Mouse (Mus musculus): ENCODE results near the gene Gpr179. TPM values are rescaled to one million over a fixed set of nuclear protein-coding genes. Genes with fewer than 3 reads are reported as not detected.

Gpr179 gene
- polyA plus RNA-seq, 1 experiment from 2014 or later = not detected

- no peak overlapping the region for H3K27ac ChIP-seq
- no peak overlapping the region for H3K4me3 ChIP-seq (replicated peaks)
- H3K4me2 ChIP-seq = no peak overlapping the region
- peaks cover 5% of the 10 kb centered on the region for H3K27me3 ChIP-seq
- ATAC-seq (ENCODE audit: low read depth) (no peak), DNase-seq (no peak)
- H3K9me3 ChIP-seq (replicated peaks) = no peaks in the 10 kb centered on the region
- H3K9ac ChIP-seq = no peak overlapping the region
- no peaks in the 10 kb centered on the region for H3K36me3 ChIP-seq
- peaks cover 6% of the 10 kb centered on the region for H3K4me1 ChIP-seq (replicated peaks)
- WGBS (ENCODE audit: insufficient replicate concordance) = 64% methylated on average over 5 of the region's 5 CpGs
These were observed 47.2 kb downstream of the Gpr179 start for GRCm38 (mm10) chr11:97304631-97305030.

GRCm38 (mm10) chr11:97302231-97302781, 49.6 kb downstream of the Gpr179 start:
- Histone ChIP-seq H3K9ac (no peak overlapping the region), H3K27me3 (no peaks in the 10 kb centered on the region), H3K9me3 (replicated peaks) (no peaks in the 10 kb centered on the region), H3K4me2 (no peak overlapping the region), H3K36me3 (no peaks in the 10 kb centered on the region), H3K4me1 (replicated peaks) (no peaks in the 10 kb centered on the region), H3K4me3 (replicated peaks) (no peak overlapping the region), H3K27ac (no peak overlapping the region)
- DNase-seq = no peak
- 52% methylated on average over 7 of the region's 7 CpGs for WGBS (ENCODE audit: insufficient replicate concordance)
- ATAC-seq (ENCODE audit: low read depth) = no peak

GRCm38 (mm10) chr11:97301406-97301805, 50.5 kb downstream of the Gpr179 start:
- Histone ChIP-seq H3K9ac (no peak overlapping the region), H3K27me3 (no peaks in the 10 kb centered on the region), H3K36me3 (no peaks in the 10 kb centered on the region), H3K4me3 (replicated peaks) (no peak overlapping the region), H3K4me1 (replicated peaks) (no peaks in the 10 kb centered on the region), H3K27ac (no peak overlapping the region), H3K9me3 (replicated peaks) (no peaks in the 10 kb centered on the region), H3K4me2 (no peak overlapping the region)
- DNase-seq (no peak), ATAC-seq (ENCODE audit: low read depth) (no peak)
- WGBS (ENCODE audit: insufficient replicate concordance) = 70% methylated on average over 16 of the region's 16 CpGs

DNA sequence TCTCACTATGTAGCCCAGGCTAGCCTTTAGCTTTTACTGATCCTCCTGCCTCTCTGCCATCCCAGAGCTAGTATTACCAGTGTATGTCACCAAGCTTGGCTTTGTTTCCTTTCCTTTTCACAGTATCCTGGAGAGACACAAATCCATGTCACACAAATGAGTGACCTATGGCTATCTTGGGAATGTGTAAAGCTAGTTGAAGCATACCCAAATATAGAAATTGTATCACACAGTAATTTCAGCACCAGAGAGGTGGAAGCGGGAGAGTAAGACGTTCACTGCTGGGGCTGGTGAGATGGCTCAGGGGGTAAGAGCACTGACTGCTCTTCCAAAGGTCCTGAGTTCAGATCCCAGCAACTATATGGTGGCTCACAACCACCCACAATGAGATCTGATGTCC, 51.9 kb downstream of the Gpr179 start:
- Histone ChIP-seq H3K36me3 (no peaks in the 10 kb centered on the region), H3K4me1 (replicated peaks) (peaks cover 6% of the 10 kb centered on the region), H3K4me3 (replicated peaks) (no peak overlapping the region), H3K27ac (no peak overlapping the region), H3K9ac (no peak overlapping the region), H3K4me2 (no peak overlapping the region), H3K27me3 (no peaks in the 10 kb centered on the region), H3K9me3 (replicated peaks) (no peaks in the 10 kb centered on the region)
- ATAC-seq (ENCODE audit: low read depth) = no peak
- DNase-seq = no peak
- 75% methylated on average over 2 of the region's 2 CpGs for WGBS (ENCODE audit: insufficient replicate concordance)

GRCm38 (mm10) chr11:97296542-97296941, 55.3 kb downstream of the Gpr179 start:
- H3K27ac ChIP-seq = no peak overlapping the region
- no peak overlapping the region for H3K9ac ChIP-seq
- H3K4me3 ChIP-seq (replicated peaks) = no peak overlapping the region
- DNase-seq (no peak), ATAC-seq (ENCODE audit: low read depth) (no peak)
- H3K9me3 ChIP-seq (replicated peaks) = no peaks in the 10 kb centered on the region
- no peak overlapping the region for H3K4me2 ChIP-seq
- 79% methylated on average over 3 of the region's 4 CpGs for WGBS (ENCODE audit: insufficient replicate concordance)
- no peaks in the 10 kb centered on the region for H3K27me3 ChIP-seq
- no peaks in the 10 kb centered on the region for H3K36me3 ChIP-seq
- H3K4me1 ChIP-seq (replicated peaks) = peaks cover 8% of the 10 kb centered on the region

DNA sequence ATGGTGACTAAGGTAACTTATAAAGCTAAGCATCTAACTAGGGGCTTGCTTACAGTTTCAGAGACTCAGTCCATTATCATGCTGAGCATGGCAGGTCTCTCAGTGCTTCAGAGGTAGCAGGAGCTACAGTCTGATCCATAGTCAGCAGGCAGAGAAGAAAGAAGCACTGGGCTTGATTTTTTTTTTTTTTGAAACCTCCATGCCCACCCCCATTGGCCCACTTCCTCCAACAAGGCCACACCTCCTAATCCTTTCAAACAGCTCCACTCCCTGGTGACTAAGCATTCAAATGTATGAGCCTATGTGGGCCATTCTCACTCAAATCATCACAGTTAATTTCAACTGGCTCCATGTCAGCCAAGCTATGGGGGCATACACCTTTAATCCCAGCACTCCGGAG, 59.1 kb downstream of the Gpr179 start:
- Histone ChIP-seq H3K4me1 (replicated peaks) (peaks cover 8% of the 10 kb centered on the region), H3K4me2 (no peak overlapping the region), H3K9me3 (replicated peaks) (no peaks in the 10 kb centered on the region), H3K27me3 (no peaks in the 10 kb centered on the region), H3K36me3 (no peaks in the 10 kb centered on the region), H3K4me3 (replicated peaks) (no peak overlapping the region), H3K27ac (no peak overlapping the region), H3K9ac (no peak overlapping the region)
- ATAC-seq (ENCODE audit: low read depth) (no peak), DNase-seq (no peak)
- 82% methylated on average over 1 of the region's 1 CpGs for whole genome bisulfite sequencing (ENCODE audit: insufficient replicate concordance)

DNA sequence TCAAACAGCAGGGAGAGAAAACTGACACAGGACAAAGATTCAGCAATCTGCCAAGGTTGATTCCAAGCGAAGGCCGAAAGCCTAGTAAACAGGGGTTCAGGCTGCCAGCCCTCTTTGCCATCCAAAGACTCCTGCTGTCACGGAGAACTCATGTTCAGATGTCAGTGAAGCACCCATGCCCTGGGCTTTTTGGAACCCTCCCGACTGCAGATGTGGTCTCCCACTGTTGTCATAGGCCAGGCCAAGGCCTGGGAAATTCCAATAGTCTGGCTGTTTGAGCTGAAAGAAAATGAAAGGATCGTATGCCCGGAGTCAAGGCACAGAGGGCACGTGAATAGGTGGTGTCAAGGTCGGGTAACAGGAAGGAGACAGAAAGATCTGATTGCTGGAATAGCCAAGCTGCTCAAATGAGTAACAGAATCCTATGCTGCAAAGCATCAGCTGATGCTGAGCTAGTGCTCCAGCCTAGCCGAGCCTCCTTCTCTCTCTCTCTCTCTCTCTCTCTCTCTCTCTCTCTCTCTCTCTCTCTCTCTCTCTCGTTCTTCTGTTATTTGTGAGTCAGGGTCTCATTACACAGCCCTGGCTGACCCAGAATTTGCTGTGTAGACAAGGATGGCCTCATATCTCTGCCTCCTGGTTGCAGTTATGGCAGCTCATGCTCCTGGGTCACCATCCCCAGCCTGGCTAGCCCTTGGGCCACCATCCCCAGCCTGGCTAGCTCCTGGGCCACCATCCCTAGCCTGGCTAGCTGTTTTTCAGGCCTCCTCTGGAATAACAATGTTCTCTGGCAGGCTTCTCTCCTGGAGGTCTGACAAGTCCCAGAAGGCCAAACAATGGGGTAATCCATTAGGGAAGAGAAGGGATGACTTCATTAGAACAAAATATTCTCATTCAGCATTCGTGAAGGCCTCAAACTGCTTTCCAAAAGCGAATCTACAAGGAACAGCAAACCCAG, 62.3 kb downstream of the Gpr179 start:
- no peaks in the 10 kb centered on the region; the same call in 1 of the 2 replicates for H3K27me3 ChIP-seq
- H3K9ac ChIP-seq = no peak overlapping the region
- H3K4me3 ChIP-seq (replicated peaks) = no peak overlapping the region
- H3K4me1 ChIP-seq (replicated peaks) = no peaks in the 10 kb centered on the region
- DNase-seq (no peak), ATAC-seq (ENCODE audit: low read depth) (no peak)
- no peak overlapping the region for H3K27ac ChIP-seq
- WGBS (ENCODE audit: insufficient replicate concordance) = 51% methylated on average over 12 of the region's 12 CpGs
- H3K36me3 ChIP-seq = no peaks in the 10 kb centered on the region
- no peak overlapping the region for H3K4me2 ChIP-seq
- no peaks in the 10 kb centered on the region for H3K9me3 ChIP-seq (replicated peaks)

- Histone ChIP-seq H3K4me3 (replicated peaks) (no peak overlapping the region), H3K9me3 (replicated peaks) (no peaks in the 10 kb centered on the region), H3K4me1 (replicated peaks) (no peaks in the 10 kb centered on the region), H3K4me2 (no peak overlapping the region), H3K27ac (no peak overlapping the region), H3K9ac (no peak overlapping the region), H3K27me3 (no peaks in the 10 kb centered on the region; the same call in 1 of the 2 replicates), H3K36me3 (no peaks in the 10 kb centered on the region)
- DNase-seq (no peak), ATAC-seq (ENCODE audit: low read depth) (no peak)
These were observed 64.2 kb downstream of the Gpr179 start for GRCm38 (mm10) chr11:97287643-97288042.

DNA sequence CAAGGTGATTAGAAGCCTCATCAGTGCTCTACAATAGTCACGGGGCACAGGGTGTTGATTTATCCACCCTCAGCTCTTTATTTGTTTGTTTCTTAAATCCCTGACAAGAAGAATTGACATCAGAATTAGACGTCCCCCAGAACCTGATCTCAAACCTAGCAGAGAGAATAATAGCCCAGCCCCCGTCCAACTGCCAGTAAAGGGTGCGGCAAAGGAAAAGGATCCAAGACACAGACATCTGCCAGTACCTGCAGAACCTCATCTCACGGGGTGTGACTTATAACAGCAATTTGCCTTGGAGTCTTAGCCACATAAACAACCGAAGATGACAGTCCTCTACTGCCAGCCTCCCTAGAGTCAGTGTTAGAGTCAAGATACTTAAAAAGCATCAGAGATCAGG, 64.9 kb downstream of the Gpr179 start:
- Histone ChIP-seq H3K27ac (no peak overlapping the region), H3K36me3 (no peaks in the 10 kb centered on the region), H3K9me3 (replicated peaks) (no peaks in the 10 kb centered on the region), H3K4me2 (no peak overlapping the region), H3K9ac (no peak overlapping the region), H3K27me3 (no peaks in the 10 kb centered on the region; the same call in 1 of the 2 replicates), H3K4me1 (replicated peaks) (no peaks in the 10 kb centered on the region), H3K4me3 (replicated peaks) (no peak overlapping the region)
- WGBS (ENCODE audit: insufficient replicate concordance) = 50% methylated on average over 6 of the region's 6 CpGs
- ATAC-seq (ENCODE audit: low read depth) (no peak), DNase-seq (no peak)

DNA sequence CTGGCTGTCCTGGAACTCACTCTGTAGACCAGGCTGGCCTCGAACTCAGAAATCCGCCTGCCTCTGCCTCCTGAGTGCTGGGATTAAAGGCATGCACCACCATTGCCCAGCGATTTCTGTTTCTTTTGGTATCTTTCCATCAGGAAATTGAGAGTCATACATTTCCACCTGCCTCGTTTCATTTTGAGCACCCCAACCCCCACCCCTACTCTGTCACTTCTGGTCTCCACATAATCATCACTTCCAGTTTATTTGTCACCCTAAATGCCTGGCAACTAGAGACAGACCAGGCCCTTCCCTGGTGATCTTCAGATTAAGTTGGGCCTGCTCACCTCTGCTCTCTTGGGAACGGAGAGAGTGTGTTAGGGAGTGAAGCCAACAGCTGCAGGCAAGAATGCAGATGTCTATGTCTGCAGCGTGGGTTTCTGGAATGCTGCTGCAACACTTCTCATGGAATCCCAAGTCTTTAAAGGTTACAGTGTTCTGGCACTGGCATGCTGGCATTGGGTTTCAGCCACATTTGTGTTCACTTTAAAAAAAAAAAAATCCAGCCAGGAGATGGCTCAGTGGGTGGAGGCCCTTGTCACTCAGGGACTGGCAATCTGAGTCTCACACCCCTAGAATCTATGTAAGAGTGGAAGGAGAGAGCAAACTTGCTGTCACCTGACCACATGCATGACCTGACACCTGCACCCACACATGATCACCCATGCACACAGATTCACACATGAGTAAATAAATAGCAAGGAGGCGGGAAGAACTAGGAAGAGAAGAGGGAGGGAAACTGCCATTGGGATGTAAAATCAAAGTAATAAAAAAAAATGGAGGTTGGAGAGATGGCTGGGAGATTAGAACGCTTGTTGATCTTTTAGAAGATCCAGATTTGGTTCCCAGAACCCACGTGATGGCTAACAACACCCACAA, 65.8 kb downstream of the Gpr179 start:
- no peak overlapping the region for H3K4me2 ChIP-seq
- H3K27me3 ChIP-seq = no peaks in the 10 kb centered on the region; the same call in 1 of the 2 replicates
- H3K36me3 ChIP-seq = no peaks in the 10 kb centered on the region
- DNase-seq (no peak), ATAC-seq (ENCODE audit: low read depth) (no peak)
- H3K27ac ChIP-seq = no peak overlapping the region
- no peak overlapping the region for H3K4me3 ChIP-seq (replicated peaks)
- 53% methylated on average over 9 of the region's 9 CpGs for WGBS (ENCODE audit: insufficient replicate concordance)
- no peaks in the 10 kb centered on the region for H3K9me3 ChIP-seq (replicated peaks)
- H3K4me1 ChIP-seq (replicated peaks) = peaks cover under 1% of the 10 kb centered on the region
- H3K9ac ChIP-seq = no peak overlapping the region

DNA sequence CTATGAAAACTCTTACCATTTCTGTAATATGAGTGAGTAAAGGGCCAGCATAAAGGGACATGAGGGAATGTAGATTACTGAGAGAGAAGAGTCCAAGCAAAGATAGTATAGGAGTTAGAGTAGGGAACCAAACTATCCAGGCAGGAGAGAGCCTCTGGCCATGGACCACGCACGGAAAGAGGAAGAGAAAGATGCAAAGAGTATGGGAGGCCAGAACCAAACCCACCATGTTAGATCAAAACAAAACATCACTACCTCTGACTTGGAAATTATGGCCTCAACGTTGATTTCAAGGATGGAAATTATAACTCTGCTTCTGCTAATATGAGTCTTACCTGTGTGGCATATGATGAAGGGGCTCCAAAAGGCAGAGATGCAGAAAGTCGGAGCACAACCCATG, 67.0 kb downstream of the Gpr179 start:
- no peak overlapping the region for H3K4me2 ChIP-seq
- no peaks in the 10 kb centered on the region for H3K36me3 ChIP-seq
- H3K27ac ChIP-seq = no peak overlapping the region
- no peak overlapping the region for H3K4me3 ChIP-seq (replicated peaks)
- H3K9me3 ChIP-seq (replicated peaks) = no peaks in the 10 kb centered on the region
- 57% methylated on average over 4 of the region's 4 CpGs for WGBS (ENCODE audit: insufficient replicate concordance)
- H3K9ac ChIP-seq = no peak overlapping the region
- no peaks in the 10 kb centered on the region; the same call in 1 of the 2 replicates for H3K27me3 ChIP-seq
- no peak for ATAC-seq (ENCODE audit: low read depth)
- DNase-seq = no peak
- peaks cover 7% of the 10 kb centered on the region for H3K4me1 ChIP-seq (replicated peaks)

Data from liver, embryonic 13.5 days (tissue).